Mouse (Mus musculus): ENCODE measurements around the gene Slc25a16.

DNA sequence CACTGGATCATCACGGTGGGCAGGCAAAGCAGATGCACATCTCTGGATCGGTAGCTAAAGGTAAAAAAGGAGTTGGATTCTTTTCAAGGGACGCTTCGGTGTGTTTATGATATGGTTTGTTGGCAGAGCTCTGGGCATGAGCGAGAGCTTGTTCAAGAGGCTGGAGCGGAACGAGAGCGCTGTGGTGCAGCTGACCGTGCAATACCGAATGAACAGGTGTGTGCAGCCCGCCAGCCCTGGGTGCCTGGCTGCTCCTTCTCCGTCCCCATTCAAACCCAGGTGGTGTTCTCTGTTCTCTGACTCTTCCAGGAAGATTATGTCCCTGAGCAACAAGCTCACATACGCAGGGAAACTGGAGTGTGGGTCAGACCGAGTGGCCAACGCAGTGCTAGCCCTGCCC, 45.9 kb downstream of the Slc25a16 start:
- TF ChIP-seq CTCF (IDR thresholded peaks at IDR 0.05 in 2 of 3, conservative IDR thresholded peaks at IDR 0.05 in 1 of 3; ENCODE audit: control insufficient read depth in 1 of 3, insufficient read depth in 1 of 3, low read depth in 2 of 3, low read length in 3 of 3, poor library complexity in 1 of 3, severe bottlenecking in 1 of 3) (no peak), GATA1 (IDR thresholded peaks at IDR 0.05; ENCODE audit: low read depth, low read length) (no peak), GABPA (IDR thresholded peaks at IDR 0.05; ENCODE audit: low read depth, low read length) (no peak)
